Mouse (Mus musculus) neural tube, embryonic 13.5 days (tissue): Measurements from ENCODE around the gene Cux2. TPM values are rescaled to one million over a fixed set of nuclear protein-coding genes. Genes with fewer than 3 reads are reported as not detected.

Source experiments
- ATAC-seq: fragments of 200-750 bp; cut with Nextera tagmentation; 2 replicates; pipeline ENCODE4 v1.8.0; 2017; ENCODE audit warnings: low read depth, mild to moderate bottlenecking, moderate TSS enrichment, moderate library complexity
- H3K27ac ChIP-seq: fragments of 300-500 bp; sonication (generic); replicated peaks from 2 replicates; pipeline ENCODE4 v1.5.1; 2015; ENCODE audit warnings: moderate library complexity, mild to moderate bottlenecking, inconsistent platforms
- H3K27me3 ChIP-seq: fragments of 300-500 bp; sonication (generic); 2 replicates; pipeline ENCODE4 v1.6.1; 2015; ENCODE audit warnings: mild to moderate bottlenecking, inconsistent platforms
- H3K36me3 ChIP-seq: fragments of 300-500 bp; sonication (generic); 2 replicates; pipeline ENCODE4 v1.6.1; 2015; ENCODE audit warnings: mild to moderate bottlenecking, inconsistent platforms
- H3K4me1 ChIP-seq: fragments of 300-500 bp; sonication (generic); replicated peaks from 2 replicates; pipeline ENCODE4 v1.6.1; 2015; ENCODE audit warnings: inconsistent platforms
- H3K4me2 ChIP-seq: fragments of 300-500 bp; sonication (generic); 2 replicates; pipeline ENCODE4 v1.6.1; 2015; ENCODE audit warnings: inconsistent platforms, mild to moderate bottlenecking, moderate library complexity
- H3K4me3 ChIP-seq: fragments of 300-500 bp; sonication (generic); 2 replicates; pipeline ENCODE4 v1.5.1; 2015; ENCODE audit warnings: mild to moderate bottlenecking, inconsistent platforms
- H3K9ac ChIP-seq: fragments of 300-500 bp; sonication (generic); 2 replicates; pipeline ENCODE4 v1.6.1; 2015; ENCODE audit warnings: moderate library complexity, mild to moderate bottlenecking, inconsistent platforms
- H3K9me3 ChIP-seq: fragments of 300-500 bp; sonication (generic); 2 replicates; pipeline ENCODE4 v1.6.1; 2016; ENCODE audit warnings: inconsistent platforms
- WGBS: fragments of 180-500 bp; shearing (Covaris S2); methylation state at CpG from one replicate; pipeline ENCODE4 v1.1.7; 2015; 5-methylcytosine and 5-hydroxymethylcytosine counted together
- polyA plus RNA-seq: library from polyadenylated mRNA; unstranded; fragments of >200 nt; fragmentation: Nextera tagmentation; extraction: Ambion mirVana; gene quantifications from 2 replicates; pipeline ENCODE4 v1.2.1, GENCODE M21; 2015

Cux2 gene
- polyA plus RNA-seq, 1 experiment from 2014 or later: 28.5 TPM

DNA sequence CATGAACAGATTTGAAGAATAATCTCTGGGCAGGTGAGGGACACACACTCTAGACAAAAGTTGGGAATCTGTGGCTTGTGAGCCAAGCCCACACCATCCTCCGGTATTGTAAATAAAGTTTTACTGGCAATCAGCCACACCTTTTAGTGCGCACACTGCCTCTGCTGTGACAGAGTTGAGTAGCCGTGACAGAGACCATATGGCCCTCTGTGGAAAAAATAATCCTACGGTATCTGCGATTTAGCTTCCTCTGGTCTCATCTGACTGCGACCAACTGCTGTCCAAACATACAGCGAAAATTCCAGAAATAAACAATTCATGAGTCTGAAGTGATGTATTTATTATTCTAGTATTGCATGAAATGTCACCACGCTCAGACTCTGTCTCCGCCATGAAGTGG, 64.0 kb downstream of the Cux2 start:
- Histone ChIP-seq H3K4me1 (peaks cover 50% of the 10 kb centered on the region), H3K4me3 (no peak overlapping the region), H3K9me3 (no peaks in the 10 kb centered on the region), H3K27ac (no peak overlapping the region), H3K27me3 (no peaks in the 10 kb centered on the region), H3K4me2 (no peak overlapping the region), H3K9ac (no peak overlapping the region), H3K36me3 (no peaks in the 10 kb centered on the region)
- no peak for ATAC-seq
- 74% methylated on average over 9 of the region's 9 CpGs for WGBS

DNA sequence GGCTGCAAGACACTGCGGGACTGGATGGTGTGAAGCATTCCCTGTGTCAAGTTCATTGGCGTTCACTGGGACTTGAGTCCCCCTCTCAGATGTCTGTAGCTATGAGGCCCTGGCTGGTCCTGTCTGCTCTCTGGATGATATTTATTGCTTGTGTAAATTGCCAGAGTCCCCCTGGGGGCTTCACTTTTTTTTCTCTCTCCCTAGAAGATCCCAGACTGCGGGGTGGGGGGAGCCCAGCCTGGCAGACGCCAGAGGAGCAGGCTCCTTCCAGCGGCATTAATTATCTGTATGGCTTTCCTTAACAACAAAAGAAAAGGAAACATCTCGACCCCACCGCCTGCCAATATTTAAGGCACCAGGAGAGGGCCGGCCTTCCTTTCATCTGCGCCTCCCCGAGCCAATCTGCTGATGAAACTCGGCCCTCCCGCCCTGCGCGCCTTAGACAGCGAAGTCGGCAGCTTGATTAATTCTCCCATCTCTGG, 68.2 kb downstream of the Cux2 start:
- ATAC-seq: peak; percentile 74
- peaks cover 30% of the 10 kb centered on the region for H3K4me1 ChIP-seq

DNA sequence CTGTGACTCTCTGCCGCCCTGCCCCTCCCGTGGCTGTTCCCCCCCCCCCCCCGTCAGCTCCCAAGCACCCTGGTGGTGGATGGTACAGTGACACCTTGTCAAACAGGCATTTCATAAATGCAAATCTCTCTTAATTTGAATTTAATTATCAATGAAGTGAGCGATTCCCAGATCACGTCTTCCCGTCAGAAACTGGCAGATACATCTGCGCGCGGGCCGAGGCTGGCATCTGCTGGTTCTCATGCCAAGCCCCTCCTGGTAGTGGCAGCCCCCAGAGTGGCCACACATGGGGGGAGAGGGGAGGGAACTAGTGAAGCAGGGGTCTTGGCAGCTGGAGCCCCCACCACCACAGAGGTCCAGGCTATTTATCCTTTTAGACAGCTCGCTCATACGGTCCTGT, 73.6 kb downstream of the Cux2 start:
- H3K27me3 ChIP-seq: peaks cover 8% of the 10 kb centered on the region; the same call in 1 of the 2 replicates
- H3K4me2 ChIP-seq: no peak overlapping the region
- no peak for ATAC-seq
- H3K36me3 ChIP-seq: no peaks in the 10 kb centered on the region
- no peaks in the 10 kb centered on the region for H3K9me3 ChIP-seq
- H3K4me1 ChIP-seq: peaks cover 42% of the 10 kb centered on the region
- H3K4me3 ChIP-seq: no peak overlapping the region
- H3K27ac ChIP-seq: no peak overlapping the region; the same call in 1 of the 2 replicates
- WGBS: 65% methylated on average over 9 of the region's 12 CpGs
- no peak overlapping the region for H3K9ac ChIP-seq

More for the DNA sequence above, 68.2 kb downstream of the Cux2 start:
- 1% methylated on average over 16 of the region's 16 CpGs for WGBS
- H3K9ac ChIP-seq: peak overlapping the region; percentile 46; the same call in 1 of the 2 replicates
- peak overlapping the region; percentile 39 for H3K4me2 ChIP-seq
- H3K27me3 ChIP-seq: peaks cover 8% of the 10 kb centered on the region; the same call in 1 of the 2 replicates
- H3K4me3 ChIP-seq: 0 out of 2 replicates have a peak overlapping the region, but pooled peaks have one; percentile 0
- peak overlapping the region; percentile 89 for H3K27ac ChIP-seq
- H3K36me3 ChIP-seq: no peaks in the 10 kb centered on the region
- no peaks in the 10 kb centered on the region for H3K9me3 ChIP-seq

DNA sequence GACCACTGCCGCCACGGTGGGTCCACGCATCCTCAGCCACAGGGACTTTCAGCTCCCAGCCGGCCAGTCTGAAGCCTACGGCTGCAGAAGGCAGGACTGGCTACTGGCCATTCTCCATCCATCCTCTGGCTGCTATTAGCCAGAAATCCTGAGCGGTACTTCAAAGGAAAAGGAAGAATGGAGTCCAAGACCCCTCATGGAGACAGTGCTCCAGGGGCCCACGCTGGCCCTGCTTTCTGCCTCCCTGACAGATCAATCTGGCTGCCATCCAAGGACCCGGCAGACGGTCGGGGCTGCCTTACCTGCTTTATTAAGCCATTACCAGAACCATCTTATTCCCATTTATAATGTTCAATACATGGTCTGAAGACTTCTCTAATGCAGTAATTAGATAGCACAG, 76.4 kb downstream of the Cux2 start:
- H3K9me3 ChIP-seq: no peaks in the 10 kb centered on the region
- peak overlapping the region; percentile 43; the same call in 1 of the 2 replicates for H3K9ac ChIP-seq
- no peaks in the 10 kb centered on the region for H3K36me3 ChIP-seq
- peak overlapping the region; percentile 39 for H3K4me2 ChIP-seq
- H3K4me3 ChIP-seq: no peak overlapping the region
- H3K27ac ChIP-seq: peak overlapping the region; percentile 84
- no peak for ATAC-seq
- 18% methylated on average over 10 of the region's 10 CpGs for WGBS
- no peaks in the 10 kb centered on the region for H3K27me3 ChIP-seq
- peaks cover 53% of the 10 kb centered on the region for H3K4me1 ChIP-seq

DNA sequence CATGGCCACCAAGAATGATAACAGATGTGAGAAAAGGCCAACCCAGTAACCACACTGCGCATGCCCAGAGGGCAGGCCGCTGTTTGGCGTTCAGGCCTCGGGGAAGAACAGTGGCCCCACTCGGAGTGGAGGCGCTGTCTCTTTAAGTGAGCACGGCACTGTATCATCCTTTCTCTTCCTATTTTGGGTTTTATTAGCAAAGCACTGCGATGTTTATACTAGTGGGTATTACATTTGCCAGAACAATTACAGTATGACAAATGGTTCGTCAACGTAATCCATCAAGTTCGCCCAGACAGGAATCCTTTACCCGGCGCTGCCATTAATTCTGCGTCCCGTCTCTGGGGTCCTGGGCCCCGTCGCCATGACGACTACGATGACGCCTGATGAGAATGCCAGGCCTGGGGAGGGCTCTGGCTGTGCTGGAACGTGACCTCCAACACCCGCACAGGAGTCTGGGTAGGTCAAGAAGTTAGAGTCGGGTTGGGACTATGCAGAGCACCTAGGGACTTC, 77.2 kb downstream of the Cux2 start:
- peak overlapping the region; percentile 84 for H3K27ac ChIP-seq
- no peak overlapping the region for H3K4me3 ChIP-seq
- H3K9ac ChIP-seq: peak overlapping the region; percentile 43; the same call in 1 of the 2 replicates
- no peaks in the 10 kb centered on the region for H3K27me3 ChIP-seq
- peak overlapping the region; percentile 39 for H3K4me2 ChIP-seq
- peak; percentile 34 for ATAC-seq
- no peaks in the 10 kb centered on the region for H3K9me3 ChIP-seq
- WGBS: 9% methylated on average over 23 of the region's 23 CpGs
- peaks cover 61% of the 10 kb centered on the region for H3K4me1 ChIP-seq
- no peaks in the 10 kb centered on the region for H3K36me3 ChIP-seq

DNA sequence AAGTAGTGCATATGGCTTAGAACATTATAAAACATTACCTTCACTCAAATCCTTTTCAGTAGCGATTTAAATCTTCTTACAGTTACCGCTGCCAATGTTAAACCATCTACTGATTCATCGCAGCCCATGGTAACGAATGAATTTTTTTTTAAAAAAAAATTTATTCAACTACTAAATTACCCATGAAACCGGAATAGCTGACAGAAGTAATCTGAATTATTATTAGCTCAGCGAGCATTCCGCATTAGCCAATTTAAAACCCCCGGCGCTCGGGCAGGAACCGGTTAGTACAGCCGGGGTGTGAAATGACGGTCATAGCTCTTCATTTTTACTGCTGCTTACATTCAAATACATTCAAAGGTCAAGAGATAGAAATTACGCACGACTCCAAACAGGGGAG, 80.9 kb downstream of the Cux2 start:
- WGBS: 36% methylated on average over 15 of the region's 15 CpGs
- Histone ChIP-seq H3K4me3 (no peak overlapping the region), H3K27me3 (no peaks in the 10 kb centered on the region; the same call in none of the 2 replicates), H3K9ac (no peak overlapping the region), H3K36me3 (no peaks in the 10 kb centered on the region), H3K9me3 (no peaks in the 10 kb centered on the region), H3K4me2 (0 out of 2 replicates have a peak overlapping the region, but pooled peaks have one; percentile 16), H3K4me1 (peaks cover 81% of the 10 kb centered on the region), H3K27ac (peak overlapping the region; percentile 29; the same call in 1 of the 2 replicates)
- no peak for ATAC-seq

DNA sequence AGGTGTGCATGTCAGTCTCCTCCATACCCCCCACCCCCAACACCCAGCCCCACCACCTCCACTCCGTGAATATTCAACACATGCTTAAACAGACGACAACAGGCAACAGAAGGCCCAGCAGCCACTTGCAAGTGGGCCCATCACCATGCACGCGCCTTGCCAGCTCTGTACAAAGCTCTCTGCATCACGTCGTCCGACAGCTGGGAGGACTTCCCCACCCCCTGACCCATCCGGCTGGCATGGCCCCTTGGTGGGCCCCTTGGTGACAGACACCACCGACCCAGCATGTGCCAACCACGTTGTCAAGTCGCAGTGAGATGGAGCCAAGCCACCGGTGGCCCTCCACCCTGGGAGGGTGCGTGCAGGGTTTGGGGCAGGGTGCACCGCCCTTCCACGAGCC, 81.5 kb downstream of the Cux2 start:
- Histone ChIP-seq H3K4me1 (peaks cover 75% of the 10 kb centered on the region), H3K9me3 (no peaks in the 10 kb centered on the region), H3K9ac (no peak overlapping the region), H3K27me3 (no peaks in the 10 kb centered on the region; the same call in none of the 2 replicates), H3K36me3 (no peaks in the 10 kb centered on the region), H3K4me2 (peak overlapping the region; percentile 16; the same call in 1 of the 2 replicates), H3K4me3 (no peak overlapping the region), H3K27ac (peak overlapping the region; percentile 78)
- 37% methylated on average over 15 of the region's 15 CpGs for WGBS
- ATAC-seq: peak; percentile 37; the same call in 1 of the 2 replicates

DNA sequence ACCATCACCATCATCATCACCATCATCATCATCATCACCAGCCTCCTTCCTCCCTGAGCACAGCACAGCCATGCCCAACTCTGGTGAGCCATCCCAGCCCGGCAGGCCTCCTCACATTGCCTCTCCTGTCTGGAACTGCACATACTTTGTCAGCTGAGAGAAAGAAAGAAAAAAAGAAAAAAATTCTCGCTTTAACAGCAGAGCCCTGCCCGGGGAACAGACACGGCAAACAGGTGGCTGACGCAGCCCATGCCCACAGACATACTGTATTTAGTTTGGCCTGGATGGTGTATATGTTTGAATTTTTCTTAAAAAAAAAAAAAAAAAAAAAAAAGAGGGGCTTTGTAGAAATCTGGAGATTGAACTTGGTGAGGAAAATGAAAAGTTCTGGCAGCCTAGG, 82.4 kb downstream of the Cux2 start:
- Histone ChIP-seq H3K9ac (no peak overlapping the region), H3K27ac (0 out of 2 replicates have a peak overlapping the region, but pooled peaks have one; percentile 78), H3K4me1 (peaks cover 73% of the 10 kb centered on the region), H3K36me3 (no peaks in the 10 kb centered on the region), H3K4me3 (no peak overlapping the region), H3K9me3 (no peaks in the 10 kb centered on the region), H3K4me2 (no peak overlapping the region), H3K27me3 (no peaks in the 10 kb centered on the region; the same call in none of the 2 replicates)
- 75% methylated on average over 5 of the region's 5 CpGs for WGBS
- ATAC-seq: no peak

DNA sequence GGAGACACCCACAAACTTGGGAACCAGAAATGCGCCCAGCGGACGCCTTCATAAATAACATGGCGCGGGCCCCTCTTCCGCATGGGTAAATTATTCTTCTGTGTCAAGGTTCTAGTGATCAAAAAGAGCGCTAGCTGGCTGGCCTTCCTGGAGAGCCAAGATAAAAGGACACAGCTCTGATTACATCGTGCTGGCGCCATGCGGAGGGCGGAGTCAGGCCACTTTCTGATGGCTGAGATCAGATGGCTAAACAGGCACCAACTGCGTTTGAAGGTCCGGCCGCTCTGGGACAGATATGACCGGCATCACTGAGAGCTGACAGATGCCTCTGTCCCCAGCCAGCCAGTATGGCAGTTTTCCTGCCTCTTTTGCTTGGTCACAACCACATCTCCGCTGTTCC, 83.0 kb downstream of the Cux2 start:
- Histone ChIP-seq H3K4me3 (no peak overlapping the region), H3K27ac (peak overlapping the region; percentile 42; the same call in 1 of the 2 replicates), H3K9me3 (no peaks in the 10 kb centered on the region), H3K4me1 (peaks cover 73% of the 10 kb centered on the region), H3K4me2 (no peak overlapping the region), H3K9ac (no peak overlapping the region), H3K27me3 (no peaks in the 10 kb centered on the region; the same call in none of the 2 replicates), H3K36me3 (no peaks in the 10 kb centered on the region)
- ATAC-seq: no peak
- WGBS: 31% methylated on average over 16 of the region's 16 CpGs

DNA sequence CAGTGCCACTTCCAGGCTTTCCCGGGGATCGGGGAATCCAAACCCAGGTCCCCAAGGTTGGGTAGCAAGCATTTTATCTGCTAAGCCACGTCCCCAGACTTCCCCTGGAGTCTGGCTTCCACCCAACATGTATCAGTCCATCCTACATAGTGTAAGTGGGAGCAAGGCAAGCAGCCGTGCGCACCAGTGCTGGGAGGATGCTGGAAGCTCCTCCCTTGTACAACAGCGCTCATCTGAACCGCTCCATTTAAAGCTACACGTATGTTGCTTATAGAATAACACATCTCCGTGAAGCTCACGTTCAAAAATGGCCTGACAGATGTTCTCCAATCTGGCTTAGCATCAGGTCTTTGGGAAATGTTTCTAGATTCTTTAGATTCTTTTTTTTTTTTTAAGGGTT, 86.9 kb downstream of the Cux2 start:
- no peak for ATAC-seq
- WGBS: 79% methylated on average over 10 of the region's 10 CpGs
- H3K27me3 ChIP-seq: no peaks in the 10 kb centered on the region; the same call in none of the 2 replicates
- H3K4me3 ChIP-seq: no peak overlapping the region
- no peaks in the 10 kb centered on the region for H3K9me3 ChIP-seq
- H3K27ac ChIP-seq: no peak overlapping the region
- H3K4me1 ChIP-seq: peaks cover 87% of the 10 kb centered on the region
- H3K9ac ChIP-seq: no peak overlapping the region
- H3K36me3 ChIP-seq: no peaks in the 10 kb centered on the region
- H3K4me2 ChIP-seq: no peak overlapping the region

DNA sequence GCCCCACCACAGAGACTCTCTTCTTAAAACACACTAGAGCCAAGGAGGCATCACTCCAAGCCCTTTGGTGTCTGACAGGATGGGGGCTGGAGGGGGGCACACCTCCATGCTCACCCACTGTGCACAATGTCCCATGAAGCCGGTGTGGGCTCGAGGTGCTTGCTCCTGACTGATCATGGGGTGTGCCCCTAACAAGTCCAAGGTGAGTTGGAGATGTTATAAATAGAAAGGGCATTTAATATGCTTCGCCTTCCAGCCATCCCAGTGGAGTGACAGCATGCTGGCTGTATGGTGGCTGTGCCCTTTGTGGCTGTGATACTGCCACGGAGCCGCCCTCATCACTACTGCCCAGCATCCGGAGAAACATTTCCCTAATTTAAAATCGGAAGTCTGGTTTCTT, 87.5 kb downstream of the Cux2 start:
- Histone ChIP-seq H3K9ac (no peak overlapping the region), H3K27me3 (no peaks in the 10 kb centered on the region; the same call in none of the 2 replicates), H3K4me3 (no peak overlapping the region), H3K27ac (no peak overlapping the region), H3K36me3 (no peaks in the 10 kb centered on the region), H3K4me1 (peaks cover 88% of the 10 kb centered on the region), H3K4me2 (no peak overlapping the region), H3K9me3 (no peaks in the 10 kb centered on the region)
- no peak for ATAC-seq
- WGBS: 92% methylated on average over 7 of the region's 7 CpGs

DNA sequence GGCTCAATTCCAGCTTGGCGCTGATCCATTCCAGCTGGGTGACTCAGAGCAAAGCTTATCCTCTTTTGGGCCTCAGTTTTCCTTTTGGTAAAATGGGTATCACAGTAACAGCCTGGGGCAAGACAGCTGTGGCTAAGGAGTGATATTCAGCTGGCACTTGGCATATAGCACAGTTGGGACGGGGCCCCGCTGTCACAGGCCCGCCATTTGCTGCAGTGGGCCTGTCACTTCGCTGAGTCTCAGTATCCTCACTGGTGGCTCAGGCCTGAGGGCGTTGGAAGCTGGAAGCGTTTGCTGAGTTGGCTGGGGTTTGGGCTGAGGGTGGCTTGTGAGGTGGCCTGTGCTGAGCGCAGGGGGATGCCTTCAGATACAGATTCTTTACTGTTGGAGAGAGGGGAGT, 88.6 kb downstream of the Cux2 start:
- no peaks in the 10 kb centered on the region for H3K9me3 ChIP-seq
- no peak overlapping the region for H3K9ac ChIP-seq
- no peak overlapping the region for H3K4me2 ChIP-seq
- no peak overlapping the region for H3K4me3 ChIP-seq
- no peaks in the 10 kb centered on the region for H3K36me3 ChIP-seq
- WGBS: 70% methylated on average over 8 of the region's 8 CpGs
- H3K4me1 ChIP-seq: peaks cover 88% of the 10 kb centered on the region
- H3K27ac ChIP-seq: no peak overlapping the region
- H3K27me3 ChIP-seq: no peaks in the 10 kb centered on the region; the same call in none of the 2 replicates
- no peak for ATAC-seq
